Mouse (Mus musculus) testis, adult 2 months (tissue): ENCODE results near the gene Gng7. TPM values are rescaled to one million over a fixed set of nuclear protein-coding genes. Genes with fewer than 3 reads are reported as not detected.

Experiments used
- H3K27ac ChIP-seq: fragments of 200-500 bp; 2 replicates; pipeline ENCODE4 v1.5.1; 2012; ENCODE audit warnings: low read depth, low read length; ENCODE audit not compliant: control insufficient read depth, insufficient read depth
- H3K27me3 ChIP-seq: fragments of 200-500 bp; 2 replicates; pipeline ENCODE4 v1.6.1; 2012; ENCODE audit warnings: mild to moderate bottlenecking, low read length, moderate library complexity; ENCODE audit not compliant: control insufficient read depth, insufficient read depth
- H3K36me3 ChIP-seq: fragments of 200-500 bp; 2 replicates; pipeline ENCODE4 v1.6.1; 2012; ENCODE audit warnings: mild to moderate bottlenecking, low read length; ENCODE audit not compliant: control insufficient read depth, insufficient read depth
- H3K4me1 ChIP-seq: fragments of 200-500 bp; 2 replicates; pipeline ENCODE4 v1.6.1; 2012; ENCODE audit warnings: low read length; ENCODE audit not compliant: control insufficient read depth, insufficient read depth
- H3K4me3 ChIP-seq: fragments of 200-500 bp; 2 replicates; pipeline ENCODE4 v1.5.1; 2012; ENCODE audit warnings: low read depth, mild to moderate bottlenecking, low read length, moderate library complexity, mixed read lengths; ENCODE audit not compliant: control insufficient read depth
- CTCF ChIP-seq: fragments of 200-500 bp; IDR thresholded peaks from 2 replicates; pipeline ENCODE4 v1.5.1; 2012; ENCODE audit warnings: low read depth, mild to moderate bottlenecking, inconsistent platforms, low read length, moderate library complexity; ENCODE audit not compliant: control insufficient read depth, insufficient read depth, insufficient replicate concordance
- POLR2A ChIP-seq: fragments of 200-500 bp; IDR thresholded peaks from 2 replicates; pipeline ENCODE4 v1.6.1; 2012; ENCODE audit warnings: low read depth, mild to moderate bottlenecking, inconsistent platforms, low read length, moderate library complexity; ENCODE audit not compliant: control insufficient read depth
- polyA plus RNA-seq: library from polyadenylated mRNA; depleted of rRNA; stranded (reverse); fragments of >200 nt; gene quantifications from 2 replicates; pipeline ENCODE4 v1.2.3, GENCODE M21; 2012

Gene Gng7
- polyA plus RNA-seq, 1 experiment: 1.0 TPM

DNA sequence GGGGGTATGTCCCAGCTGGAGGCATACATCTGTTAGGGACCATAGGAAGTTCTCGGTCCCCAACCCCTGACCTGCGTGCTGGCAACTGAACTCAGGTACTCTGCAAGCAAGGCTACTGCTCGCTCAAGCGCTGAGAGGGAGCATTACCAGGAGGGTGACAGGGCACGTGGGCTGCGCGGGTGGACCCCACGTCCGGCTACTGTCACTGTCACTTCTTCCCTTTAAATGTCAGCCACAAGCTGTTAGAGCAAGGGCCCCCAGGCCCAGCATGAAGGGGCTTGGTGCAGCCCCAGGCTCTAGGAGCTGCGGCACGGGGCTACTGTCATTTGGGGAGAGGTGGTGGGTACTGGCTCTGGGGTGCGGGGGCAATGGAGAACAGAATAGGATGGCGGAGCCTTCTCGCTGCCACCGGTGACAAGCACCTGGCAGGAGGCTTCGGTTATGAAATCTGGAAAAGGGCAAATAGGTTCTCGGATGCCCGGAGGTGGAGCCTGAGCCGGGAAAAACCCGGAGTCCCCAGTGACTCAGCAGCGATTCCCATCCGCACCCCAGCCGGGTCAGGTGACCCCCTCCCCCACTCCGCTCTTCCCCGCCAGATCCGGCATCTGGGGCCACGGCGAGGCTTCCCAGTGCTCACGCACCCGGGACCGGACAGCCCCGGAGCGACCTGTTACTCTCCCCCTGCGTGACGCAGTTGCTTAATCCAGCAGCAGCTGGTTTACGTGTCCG, 29.3 kb downstream of the Gng7 start:
- Histone ChIP-seq H3K27me3 (no peaks in the 10 kb centered on the region), H3K36me3 (no peaks in the 10 kb centered on the region), H3K4me1 (peaks cover 8% of the 10 kb centered on the region), H3K4me3 (peak overlapping the region; percentile 15; the same call in 1 of the 2 replicates), H3K27ac (no peak overlapping the region)
- TF ChIP-seq POLR2A (no peak), CTCF (no peak)

DNA sequence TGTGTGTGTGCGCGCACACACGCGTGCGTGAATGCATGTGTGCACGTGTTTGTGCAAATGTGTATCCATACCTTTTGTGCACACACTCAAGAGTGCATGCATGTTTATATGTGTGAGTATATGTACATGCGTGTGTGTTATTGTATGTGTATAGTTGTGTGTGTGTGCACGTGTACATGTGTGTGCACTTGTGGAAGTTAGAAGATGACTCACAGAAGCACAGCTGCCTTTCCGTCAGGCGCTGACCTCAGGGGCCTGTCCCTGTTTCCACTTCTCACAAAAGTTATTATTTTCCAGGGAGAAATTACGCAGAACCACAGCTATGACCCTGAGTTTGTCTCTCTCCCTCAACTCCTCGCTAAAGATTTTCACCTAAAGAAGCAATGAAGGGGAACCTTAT, 30.5 kb downstream of the Gng7 start:
- no peak overlapping the region for H3K27ac ChIP-seq
- H3K4me3 ChIP-seq: no peak overlapping the region
- no peaks in the 10 kb centered on the region for H3K36me3 ChIP-seq
- no peak for TF ChIP-seq CTCF
- no peak for TF ChIP-seq POLR2A
- H3K27me3 ChIP-seq: no peaks in the 10 kb centered on the region
- peaks cover 8% of the 10 kb centered on the region for H3K4me1 ChIP-seq

DNA sequence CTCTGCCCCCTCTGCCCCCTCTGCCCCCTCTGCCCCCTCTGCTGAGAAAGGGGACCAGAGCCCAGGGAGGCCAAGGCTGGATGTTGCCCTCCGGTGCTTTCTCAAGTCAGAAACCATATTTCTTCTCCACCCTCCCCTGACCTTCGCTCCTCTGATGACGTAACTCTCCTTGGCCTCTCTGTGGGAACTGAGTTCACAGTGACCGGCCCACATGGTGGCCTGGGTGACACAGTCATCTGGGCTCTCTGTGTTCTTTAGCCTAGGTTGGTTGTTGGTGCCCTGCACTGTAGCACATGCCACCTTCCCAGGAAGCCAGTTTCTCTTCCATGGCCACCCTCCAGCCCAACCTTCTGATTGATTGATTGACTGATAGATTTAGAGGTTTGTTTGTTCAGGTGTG, 32.4 kb downstream of the Gng7 start:
- Histone ChIP-seq H3K36me3 (no peaks in the 10 kb centered on the region), H3K27ac (no peak overlapping the region), H3K4me1 (peaks cover 8% of the 10 kb centered on the region), H3K4me3 (no peak overlapping the region), H3K27me3 (no peaks in the 10 kb centered on the region)
- TF ChIP-seq POLR2A (no peak), CTCF (no peak)

DNA sequence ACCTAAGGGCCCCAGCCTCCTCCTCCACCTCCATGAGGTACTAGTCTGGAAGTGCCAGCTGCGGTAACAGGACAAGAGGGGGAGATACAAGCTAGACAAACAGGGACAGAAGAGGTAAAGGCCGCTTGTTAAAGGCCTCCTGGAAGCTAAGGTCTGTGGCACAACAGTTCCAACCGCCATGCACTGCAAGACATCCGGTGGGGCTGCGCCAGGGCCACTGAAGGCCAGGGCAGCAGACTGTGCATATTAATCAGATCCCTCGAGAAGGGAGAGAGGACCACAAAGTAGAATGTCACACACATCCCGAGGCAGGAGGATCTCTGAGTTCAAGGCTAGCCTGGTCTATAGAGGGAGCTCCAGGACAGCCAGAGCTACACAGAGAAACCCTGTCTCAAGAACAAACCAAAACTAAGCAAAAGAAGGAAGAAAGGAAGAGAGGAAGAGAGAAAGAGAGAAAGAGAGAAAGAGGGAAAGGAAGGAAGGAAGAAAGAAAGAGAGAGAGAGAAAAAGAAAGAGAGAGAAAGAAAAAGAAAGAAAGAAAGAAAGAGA, 33.1 kb downstream of the Gng7 start:
- Histone ChIP-seq H3K27ac (no peak overlapping the region), H3K4me3 (no peak overlapping the region)

DNA sequence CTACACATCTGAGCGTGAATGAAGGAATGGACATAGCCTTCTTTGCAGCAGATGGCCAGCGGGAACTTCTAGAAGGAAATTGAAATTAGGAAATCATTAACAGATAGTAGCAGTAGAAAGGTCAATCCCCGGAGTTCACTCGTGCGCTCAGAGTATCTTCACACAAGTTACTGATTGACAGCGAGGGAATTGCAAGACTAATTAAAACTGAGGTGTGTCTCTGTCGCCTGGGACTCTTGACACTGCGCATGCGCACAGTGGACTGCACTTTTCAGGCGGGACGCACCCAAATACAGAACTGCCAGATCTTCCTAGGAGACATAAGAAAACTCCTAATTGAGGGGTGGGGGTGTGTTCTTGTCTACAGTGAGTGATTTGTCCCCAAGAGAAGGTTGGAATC, 39.3 kb downstream of the Gng7 start:
- TF ChIP-seq CTCF (no peak), POLR2A (no peak)
- H3K27ac ChIP-seq: no peak overlapping the region
- no peaks in the 10 kb centered on the region for H3K36me3 ChIP-seq
- H3K27me3 ChIP-seq: no peaks in the 10 kb centered on the region
- no peak overlapping the region for H3K4me3 ChIP-seq
- peaks cover 2% of the 10 kb centered on the region for H3K4me1 ChIP-seq

More for the DNA sequence above, 33.1 kb downstream of the Gng7 start:
- no peak for TF ChIP-seq CTCF
- no peak for TF ChIP-seq POLR2A
- H3K36me3 ChIP-seq: no peaks in the 10 kb centered on the region
- H3K27me3 ChIP-seq: no peaks in the 10 kb centered on the region
- peaks cover 8% of the 10 kb centered on the region for H3K4me1 ChIP-seq

DNA sequence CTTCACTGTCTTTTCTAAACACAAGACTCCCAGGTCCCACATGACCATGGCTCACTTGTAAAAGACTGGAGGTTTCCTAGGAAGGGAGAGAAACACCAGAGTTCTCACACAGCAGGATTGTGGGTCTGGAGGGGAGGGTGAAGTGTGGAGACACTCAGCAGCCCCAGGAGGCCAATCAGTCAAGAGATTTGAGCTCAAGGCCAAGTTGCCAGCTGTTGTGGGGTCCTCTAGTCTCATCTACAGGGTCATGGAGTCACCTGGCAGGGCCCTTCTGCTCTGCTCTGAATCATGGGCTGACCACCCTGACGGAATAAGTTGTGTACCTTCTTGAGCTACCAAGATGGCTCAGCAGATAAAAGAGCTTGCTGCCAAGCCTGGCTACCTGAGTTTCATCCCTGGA, 41.0 kb downstream of the Gng7 start:
- H3K4me3 ChIP-seq: no peak overlapping the region
- H3K27ac ChIP-seq: no peak overlapping the region
- no peaks in the 10 kb centered on the region for H3K36me3 ChIP-seq
- TF ChIP-seq CTCF (no peak), POLR2A (no peak)
- no peaks in the 10 kb centered on the region for H3K27me3 ChIP-seq
- H3K4me1 ChIP-seq: peaks cover 3% of the 10 kb centered on the region

DNA sequence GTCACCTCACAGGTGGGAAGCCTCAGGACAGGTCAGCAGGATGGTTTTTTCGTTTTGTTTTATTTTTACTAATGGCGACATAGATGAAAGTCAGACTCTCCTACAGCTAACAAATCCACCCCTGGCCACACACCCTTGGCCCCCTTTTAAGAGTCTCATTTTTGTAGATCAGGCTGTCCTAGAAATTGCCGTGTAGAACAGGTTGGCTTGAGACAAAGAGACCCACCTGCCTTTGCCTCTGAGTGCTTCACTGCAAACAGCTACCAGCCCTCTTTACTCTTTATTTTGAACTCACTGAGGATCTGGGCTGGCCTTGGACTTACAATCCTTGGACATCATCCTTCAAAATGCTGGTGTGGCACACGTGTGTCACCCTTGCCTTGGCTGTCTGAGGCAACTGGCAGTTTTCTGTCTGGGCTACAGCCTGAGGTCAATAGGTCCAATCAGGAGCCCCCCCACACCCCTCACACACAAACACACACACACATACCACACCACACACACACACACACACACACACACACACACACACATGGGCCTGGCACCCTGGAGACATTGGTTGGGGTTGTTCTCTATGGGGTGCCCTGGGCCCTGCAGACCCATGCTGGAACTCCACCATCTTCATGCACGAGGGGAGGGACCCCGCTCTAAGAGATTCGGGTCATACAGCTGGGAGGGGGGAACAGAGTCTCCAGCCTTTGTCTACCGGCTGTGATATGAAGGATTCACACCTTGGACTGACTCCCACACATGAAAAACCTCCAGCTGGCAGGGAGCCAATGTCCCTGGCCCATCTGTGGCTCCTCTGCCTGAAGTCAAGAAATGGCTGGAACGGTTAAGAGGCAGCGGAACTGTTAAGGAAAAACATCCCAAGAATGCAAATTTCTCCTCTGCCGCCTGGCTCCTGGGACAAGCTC, 42.4 kb downstream of the Gng7 start:
- Histone ChIP-seq H3K27ac (no peak overlapping the region), H3K27me3 (no peaks in the 10 kb centered on the region)
- TF ChIP-seq CTCF (no peak), POLR2A (no peak)

More for the DNA sequence above, 42.4 kb downstream of the Gng7 start:
- no peak overlapping the region for H3K4me3 ChIP-seq
- H3K4me1 ChIP-seq: peaks cover 4% of the 10 kb centered on the region
- H3K36me3 ChIP-seq: no peaks in the 10 kb centered on the region
